Mouse (Mus musculus): ENCODE measurements around the gene Wscd2.

GRCm38 (mm10) chr5:113627820-113628437 is 137.8 kb downstream of the Wscd2 start:
- TF ChIP-seq CTCF (IDR thresholded peaks at IDR 0.05; ENCODE audit: extremely low read depth, insufficient read length, insufficient replicate concordance, low read depth, low read length) (no peak), POLR2A (IDR thresholded peaks at IDR 0.05; ENCODE audit: low read depth, low read length) (no peak)
